Mouse (Mus musculus) heart, postnatal 36 days (tissue): ENCODE measurements around the gene Acp1. TPM values are rescaled to one million over a fixed set of nuclear protein-coding genes. Genes with fewer than 3 reads are reported as not detected.

Experiments used
- DNase-seq, 2 experiments: peaks; one replicate each; pipeline ENCODE4 v3.0.0; 2021 to 2022
- intact Hi-C: fragments of 180-260 bp; cut with DNase I; formaldehyde crosslinking; loops from one replicate; pipeline ENCODE4 v1.15.1; 2025
- total RNA-seq, 2 experiments: library from RNA; stranded (reverse); gene quantifications; 2 replicates each; pipeline ENCODE4 v1.2.3; 2021

The Acp1 gene
- total RNA-seq = 10 to 100 TPM; 28.7 to 30.6 TPM

GRCm38 (mm10) chr12:30911261-30912047 lies at the start of gene Acp1, which contains the start of gene Sh3yl1:
Gene Acp1, minus strand, starts transcription at chr12:30911589.
Gene Sh3yl1, plus strand, starts transcription at chr12:30911668.
- intact Hi-C loops = no loop called here
- DNase-seq = peak; percentile 98

GRCm38 (mm10) chr12:30944197-30944596 lies 32.8 kb upstream of the Acp1 start:
- intact Hi-C loops = no loop called here
- DNase-seq = no peak

- DNase-seq = no peak
- intact Hi-C loops = no loop called here
Measured at GRCm38 (mm10) chr12:30943057-30943986, 31.9 kb upstream of the Acp1 start.

- intact Hi-C loops = no loop called here
- DNase-seq = no peak
Measured at GRCm38 (mm10) chr12:30936899-30937298, 25.5 kb upstream of the Acp1 start.

GRCm38 (mm10) chr12:30933299-30933698 lies 21.9 kb upstream of the Acp1 start:
- intact Hi-C loops = no loop called here
- DNase-seq = no peak

- intact Hi-C loops = no loop called here
- DNase-seq = no peak
Measured at GRCm38 (mm10) chr12:30928182-30928581, 16.8 kb upstream of the Acp1 start.

GRCm38 (mm10) chr12:30922401-30922800 lies 11.0 kb upstream of the Acp1 start:
- intact Hi-C loops = no loop called here
- DNase-seq = no peak

- intact Hi-C loops = no loop called here
- no peak for DNase-seq
Measured at GRCm38 (mm10) chr12:30912840-30913239, 1.5 kb upstream of the Acp1 start.

- intact Hi-C loops = no loop called here
- DNase-seq = peak; percentile 27 to 40
Measured at GRCm38 (mm10) chr12:30912048-30912381, 626 bp upstream of the Acp1 start.

GRCm38 (mm10) chr12:30910860-30911259 lies 529 bp downstream of the Acp1 start:
- intact Hi-C loops = no loop called here
- DNase-seq = no peak

- no peak for DNase-seq
- intact Hi-C loops = no loop called here
Measured at GRCm38 (mm10) chr12:30909881-30910280, 1.5 kb downstream of the Acp1 start.

GRCm38 (mm10) chr12:30908658-30909057 lies 2.7 kb downstream of the Acp1 start:
- intact Hi-C loops = no loop called here
- no peak for DNase-seq

- DNase-seq = no peak
- intact Hi-C loops = no loop called here
Measured at GRCm38 (mm10) chr12:30897039-30897438, 14.3 kb downstream of the Acp1 start.

- no peak for DNase-seq
- intact Hi-C loops = no loop called here
Measured at GRCm38 (mm10) chr12:30891438-30891837, 20.0 kb downstream of the Acp1 start.

- peak; percentile 45 to 47 for DNase-seq
- intact Hi-C loops = loop anchor here (1.0 kb wide), 1 partner anchor 293 kb away; no protein-coding TSS in a partner anchor
Measured at GRCm38 (mm10) chr12:30890067-30890466, 21.3 kb downstream of the Acp1 start.

- no peak for DNase-seq
- intact Hi-C loops = loop anchor here (10.0 kb wide), 1 partner anchor 843 kb away; no protein-coding TSS in a partner anchor
Measured at GRCm38 (mm10) chr12:30888003-30888402, 23.4 kb downstream of the Acp1 start.

GRCm38 (mm10) chr12:30885891-30886290 lies 25.5 kb downstream of the Acp1 start:
- intact Hi-C loops = loop anchor here (10.0 kb wide), 1 partner anchor 841 kb away; no protein-coding TSS in a partner anchor
- DNase-seq = peak; percentile 30 to 41

- intact Hi-C loops = loop anchor here (10.0 kb wide), 1 partner anchor 840 kb away; no protein-coding TSS in a partner anchor
- DNase-seq = no peak
Measured at GRCm38 (mm10) chr12:30884622-30885230, 26.7 kb downstream of the Acp1 start.

GRCm38 (mm10) chr12:30883986-30884621 lies 27.3 kb downstream of the Acp1 start, which contains the start of gene Alkal2:
Gene Alkal2, plus strand, starts transcription at chr12:30884322.
- intact Hi-C loops = loop anchor here (10.0 kb wide), 1 partner anchor 839 kb away; no protein-coding TSS in a partner anchor
- DNase-seq = peak; percentile 22 to 30

GRCm38 (mm10) chr12:30883592-30883985 lies 27.8 kb downstream of the Acp1 start:
- no peak for DNase-seq
- intact Hi-C loops = loop anchor here (10.0 kb wide), 1 partner anchor 839 kb away; no protein-coding TSS in a partner anchor
